Mouse (Mus musculus) MEL (cell line): ENCODE results near the gene Sema5a. TPM values are rescaled to one million over a fixed set of nuclear protein-coding genes. Genes with fewer than 3 reads are reported as not detected.

Source experiments
- DNase-seq: peaks from one replicate; pipeline ENCODE4 v3.0.0; 2011; ENCODE audit warnings: low read depth, low spot score
- H3K27ac ChIP-seq: 2 replicates; pipeline ENCODE4 v1.5.1; 2012; ENCODE audit warnings: low read depth, mild to moderate bottlenecking, control low read depth, low read length, moderate library complexity; ENCODE audit not compliant: control insufficient read depth
- H3K27me3 ChIP-seq, 2 experiments: fragments of 150-350 bp in 1 of 2; sonication (generic) in 1 of 2; 2 replicates each; pipeline ENCODE4 v1.6.1; 2012; ENCODE audit warnings: low read length in 2 of 2, mild to moderate bottlenecking in 2 of 2, improper control_type of control experiment in 1 of 2, moderate library complexity in 1 of 2; ENCODE audit not compliant: insufficient read depth in 2 of 2, control insufficient read depth in 1 of 2
- H3K36me3 ChIP-seq, 2 experiments: 2 replicates each; pipeline ENCODE4 v1.6.1; 2012 to 2014; ENCODE audit warnings: low read length in 2 of 2, improper control_type of control experiment in 1 of 2, inconsistent platforms in 1 of 2, mild to moderate bottlenecking in 1 of 2; ENCODE audit not compliant: insufficient read depth in 2 of 2, control insufficient read depth in 1 of 2
- H3K4me1 ChIP-seq, 2 experiments: fragments of 150-350 bp in 1 of 2; sonication (generic) in 1 of 2; 2 replicates each; pipeline ENCODE4 v1.6.1; 2012; ENCODE audit warnings: low read length in 2 of 2, improper control_type of control experiment in 1 of 2, mild to moderate bottlenecking in 1 of 2; ENCODE audit not compliant: insufficient read depth in 2 of 2, control insufficient read depth in 1 of 2
- H3K4me3 ChIP-seq, 2 experiments: fragments of 150-350 bp in 1 of 2; sonication (generic) in 1 of 2; 2 replicates each; pipeline ENCODE4 v1.5.1; 2012; ENCODE audit warnings: low read depth in 2 of 2, low read length in 2 of 2, mild to moderate bottlenecking in 2 of 2, moderate library complexity in 2 of 2, control low read depth in 1 of 2, improper control_type of control experiment in 1 of 2; ENCODE audit not compliant: control insufficient read depth in 1 of 2, insufficient read depth in 1 of 2
- H3K79me2 ChIP-seq: 2 replicates; pipeline ENCODE4 v1.6.1; 2012; ENCODE audit warnings: mild to moderate bottlenecking, low read length, moderate library complexity; ENCODE audit not compliant: control insufficient read depth, poor library complexity, insufficient read depth
- H3K9ac ChIP-seq: 2 replicates; pipeline ENCODE4 v1.6.1; 2012; ENCODE audit warnings: low read depth, mild to moderate bottlenecking, control low read depth, low read length, moderate library complexity; ENCODE audit not compliant: control insufficient read depth, poor library complexity, severe bottlenecking
- H3K9me3 ChIP-seq: fragments of 150-350 bp; sonication (generic); replicated peaks from 2 replicates; pipeline ENCODE4 v1.6.1; 2012; ENCODE audit warnings: mild to moderate bottlenecking, low read length, improper control_type of control experiment, moderate library complexity; ENCODE audit not compliant: insufficient read depth
- CHD1 ChIP-seq: IDR thresholded peaks from 2 replicates; pipeline ENCODE4 v1.6.1; 2012; ENCODE audit warnings: low read depth, mild to moderate bottlenecking, inconsistent platforms, low read length, improper control_type of control experiment
- E2F4 ChIP-seq: IDR thresholded peaks from 2 replicates; pipeline ENCODE4 v1.6.1; 2011; ENCODE audit warnings: low read depth, low read length, improper control_type of control experiment, borderline replicate concordance
- ELF1 ChIP-seq: IDR thresholded peaks from 2 replicates; pipeline ENCODE4 v1.6.1; 2014; ENCODE audit warnings: low read depth, mild to moderate bottlenecking, inconsistent platforms, low read length, improper control_type of control experiment, moderate library complexity
- ETS1 ChIP-seq: IDR thresholded peaks from 2 replicates; pipeline ENCODE4 v1.6.1; 2012; ENCODE audit warnings: low read depth, mild to moderate bottlenecking, inconsistent platforms, low read length, improper control_type of control experiment, moderate library complexity
- HCFC1 ChIP-seq: IDR thresholded peaks from 2 replicates; pipeline ENCODE4 v1.6.1; 2012; ENCODE audit warnings: low read depth, mild to moderate bottlenecking, inconsistent platforms, low read length, improper control_type of control experiment, moderate library complexity
- KAT2A ChIP-seq: conservative IDR thresholded peaks from 2 replicates; pipeline ENCODE4 v1.6.1; 2012; ENCODE audit warnings: low read depth, low read length, improper control_type of control experiment, inconsistent platforms
- MAFK ChIP-seq: IDR thresholded peaks from 2 replicates; pipeline ENCODE4 v1.6.1; 2011; ENCODE audit warnings: low read depth, mild to moderate bottlenecking, low read length, improper control_type of control experiment, borderline replicate concordance
- MAX ChIP-seq: IDR thresholded peaks from 2 replicates; pipeline ENCODE4 v1.6.1; 2011; ENCODE audit warnings: low read length, improper control_type of control experiment
- MAZ ChIP-seq: IDR thresholded peaks from 2 replicates; pipeline ENCODE4 v1.6.1; 2012; ENCODE audit warnings: low read depth, mild to moderate bottlenecking, inconsistent platforms, low read length, improper control_type of control experiment
- MEF2A ChIP-seq: IDR thresholded peaks from 2 replicates; pipeline ENCODE4 v1.6.1; 2014; ENCODE audit warnings: low read depth, mild to moderate bottlenecking, inconsistent platforms, low read length, improper control_type of control experiment; ENCODE audit not compliant: poor library complexity, insufficient replicate concordance, severe bottlenecking; ENCODE audit errors: extremely low read depth
- MXI1 ChIP-seq: IDR thresholded peaks from 2 replicates; pipeline ENCODE4 v1.6.1; 2011; ENCODE audit warnings: mild to moderate bottlenecking, low read depth, low read length, improper control_type of control experiment
- MYC ChIP-seq: IDR thresholded peaks from 2 replicates; pipeline ENCODE4 v1.6.1; 2011; ENCODE audit warnings: low read depth, mild to moderate bottlenecking, low read length, improper control_type of control experiment, moderate library complexity
- NELFE ChIP-seq: IDR thresholded peaks from 2 replicates; pipeline ENCODE4 v1.6.1; 2011; ENCODE audit warnings: low read depth, low read length, improper control_type of control experiment
- NRF1 ChIP-seq: IDR thresholded peaks from 2 replicates; pipeline ENCODE4 v1.6.1; 2014; ENCODE audit warnings: low read depth, mild to moderate bottlenecking, inconsistent platforms, low read length, improper control_type of control experiment, moderate library complexity; ENCODE audit not compliant: poor library complexity, insufficient read depth, severe bottlenecking
- POLR2AphosphoS2 ChIP-seq: IDR thresholded peaks from 2 replicates; pipeline ENCODE4 v1.6.1; 2011; ENCODE audit warnings: low read length, improper control_type of control experiment
- POLR2AphosphoS5 ChIP-seq: IDR thresholded peaks from 2 replicates; pipeline ENCODE4 v1.6.1; 2012; ENCODE audit warnings: low read depth, borderline replicate concordance, mild to moderate bottlenecking, inconsistent platforms, low read length, moderate library complexity, mixed read lengths
- RAD21 ChIP-seq: IDR thresholded peaks from 2 replicates; pipeline ENCODE4 v1.6.1; 2011; ENCODE audit warnings: mild to moderate bottlenecking, low read depth, low read length, improper control_type of control experiment
- RCOR1 ChIP-seq: IDR thresholded peaks from 2 replicates; pipeline ENCODE4 v1.6.1; 2012; ENCODE audit warnings: low read depth, mild to moderate bottlenecking, inconsistent platforms, low read length, improper control_type of control experiment
- SIN3A ChIP-seq: IDR thresholded peaks from 2 replicates; pipeline ENCODE4 v1.6.1; 2012; ENCODE audit warnings: low read length, improper control_type of control experiment, inconsistent platforms
- TAL1 ChIP-seq: IDR thresholded peaks from 2 replicates; pipeline ENCODE4 v1.6.1; 2012; ENCODE audit warnings: mild to moderate bottlenecking, inconsistent platforms, low read length, moderate library complexity, mixed read lengths
- TCF12 ChIP-seq: IDR thresholded peaks from 2 replicates; pipeline ENCODE4 v1.6.1; 2014; ENCODE audit warnings: low read depth, mild to moderate bottlenecking, inconsistent platforms, low read length, improper control_type of control experiment, moderate library complexity
- UBTF ChIP-seq: IDR thresholded peaks from 2 replicates; pipeline ENCODE4 v1.6.1; 2012; ENCODE audit warnings: low read depth, mild to moderate bottlenecking, inconsistent platforms, low read length, improper control_type of control experiment, moderate library complexity, borderline replicate concordance; ENCODE audit not compliant: insufficient read depth
- USF1 ChIP-seq: IDR thresholded peaks from 2 replicates; pipeline ENCODE4 v1.6.1; 2014; ENCODE audit warnings: low read depth, mild to moderate bottlenecking, inconsistent platforms, low read length, improper control_type of control experiment, moderate library complexity
- ZKSCAN1 ChIP-seq: IDR thresholded peaks from 2 replicates; pipeline ENCODE4 v1.6.1; 2012; ENCODE audit warnings: low read depth, mild to moderate bottlenecking, inconsistent platforms, low read length, improper control_type of control experiment, moderate library complexity
- ZMIZ1 ChIP-seq: IDR thresholded peaks from 2 replicates; pipeline ENCODE4 v1.6.1; 2012; ENCODE audit warnings: low read depth, mild to moderate bottlenecking, inconsistent platforms, low read length, improper control_type of control experiment, moderate library complexity
- polyA plus RNA-seq, 2 experiments: library from polyadenylated mRNA; stranded (reverse) in 1 of 2; unstranded in 1 of 2; fragments of >175 nt in 1 of 2; fragments of >200 nt in 1 of 2; gene quantifications; 2 replicates each; pipeline versions ENCODE4 v1.2.1 to v1.2.4; 2012; ENCODE audit warnings: low replicate concordance in 2 of 2, low read depth in 1 of 2; ENCODE audit not compliant: insufficient read length in 2 of 2, insufficient read depth in 1 of 2, missing spikeins in 1 of 2
- total RNA-seq: library from RNA; depleted of rRNA; stranded (reverse); fragments of 300-350 nt; gene quantifications from 2 replicates; pipeline ENCODE4 v1.2.3, GENCODE M21; 2012

The Sema5a gene
- total and polyA plus RNA-seq, 3 experiments = not detected

- H3K9me3 ChIP-seq = no peaks in the 10 kb centered on the region
Measured at GRCm38 (mm10) chr15:32257886-32258319, 13.3 kb downstream of the Sema5a start.

GRCm38 (mm10) chr15:32259362-32260096 is 14.9 kb downstream of the Sema5a start:
- H3K4me1 ChIP-seq = no peaks in the 10 kb centered on the region
- no peak overlapping the region for H3K4me3 ChIP-seq
- H3K79me2 ChIP-seq = no peaks in the 10 kb centered on the region
- H3K9ac ChIP-seq = no peak overlapping the region
- no peak for DNase-seq
- TF ChIP-seq HCFC1 = no peak
- no peaks in the 10 kb centered on the region for H3K27me3 ChIP-seq
- H3K27ac ChIP-seq = no peak overlapping the region
- H3K36me3 ChIP-seq = no peaks in the 10 kb centered on the region
- no peaks in the 10 kb centered on the region for H3K9me3 ChIP-seq

More at GRCm38 (mm10) chr15:32257886-32258319, 13.3 kb downstream of the Sema5a start:
- H3K79me2 ChIP-seq = no peaks in the 10 kb centered on the region
- TF ChIP-seq ZKSCAN1 (no peak), SIN3A (no peak), E2F4 (no peak), CHD1 (no peak), UBTF (no peak), MYC (no peak), TCF12 (no peak), TAL1 (no peak), ETS1 (no peak), NELFE (no peak), NRF1 (no peak)
- TF ChIP-seq, all 39 proteins: peak for 0
- H3K4me1 ChIP-seq = no peaks in the 10 kb centered on the region
- no peak for DNase-seq
- no peak overlapping the region for H3K9ac ChIP-seq
- H3K27me3 ChIP-seq = no peaks in the 10 kb centered on the region
- no peak overlapping the region for H3K27ac ChIP-seq
- H3K4me3 ChIP-seq = no peak overlapping the region
- H3K36me3 ChIP-seq = no peaks in the 10 kb centered on the region

- Histone ChIP-seq H3K9ac (no peak overlapping the region), H3K27me3 (no peaks in the 10 kb centered on the region), H3K27ac (no peak overlapping the region), H3K36me3 (no peaks in the 10 kb centered on the region), H3K4me1 (no peaks in the 10 kb centered on the region), H3K9me3 (no peaks in the 10 kb centered on the region), H3K4me3 (no peak overlapping the region), H3K79me2 (no peaks in the 10 kb centered on the region)
- TF ChIP-seq MEF2A (no peak), ZMIZ1 (no peak), ELF1 (no peak), MAX (no peak), POLR2AphosphoS5 (no peak), MAFK (no peak), UBTF (no peak), TAL1 (no peak), RCOR1 (no peak), RAD21 (no peak), USF1 (no peak), SIN3A (no peak), KAT2A (no peak), MAZ (no peak), HCFC1 (no peak), POLR2AphosphoS2 (no peak), MXI1 (no peak)
- no peak for DNase-seq
Measured at GRCm38 (mm10) chr15:32260942-32261341, 16.3 kb downstream of the Sema5a start.
